11 mouse cellular contexts compared by ENCODE assay signal in the genomic region with DNA sequence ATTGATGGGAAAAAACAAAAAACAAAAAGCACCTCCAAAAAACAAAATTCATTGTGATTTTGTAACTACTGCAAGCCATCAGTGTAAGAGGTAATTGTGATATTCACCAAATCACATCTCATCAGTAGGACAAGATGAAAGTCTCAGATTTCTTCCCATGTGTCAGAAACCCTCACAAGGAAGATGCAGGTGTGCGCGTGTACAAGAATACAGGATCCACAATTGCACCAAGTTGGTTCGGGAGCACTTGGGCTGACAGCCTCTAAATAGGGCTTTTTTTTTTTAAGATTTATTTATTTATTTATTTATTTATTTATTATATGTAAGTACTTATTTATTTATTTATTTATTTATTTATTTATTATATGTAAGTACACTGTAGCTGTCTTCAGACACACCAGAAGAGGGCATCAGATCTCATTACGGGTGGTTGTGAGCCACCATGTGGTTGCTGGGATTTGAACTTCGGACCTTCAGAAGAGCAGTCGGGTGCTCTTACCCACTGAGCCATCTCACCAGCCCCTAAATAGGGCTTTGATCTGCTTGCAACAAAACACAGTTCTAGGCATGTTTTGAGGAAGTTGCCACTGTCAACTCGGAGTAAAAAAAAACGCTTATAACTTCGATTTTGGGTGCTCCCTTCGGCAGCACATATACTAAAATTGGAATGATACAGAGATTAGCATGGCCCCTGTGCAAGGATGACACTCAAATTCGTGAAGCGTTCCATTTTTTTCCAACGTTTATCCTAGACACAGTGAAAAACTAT. TPM values are rescaled to one million over a fixed set of nuclear protein-coding genes. Genes with fewer than 3 reads are reported as not detected.
A peak's percentile ranks its signal among the peaks of the same experiment; 100 is the strongest.
DNase-seq lines count a peak whose midpoint lies in the region; ATAC-seq and TF ChIP-seq lines count a peak whose summit lies in the region.
"Not testable (repeated sequence)": the region's sequence is repeated elsewhere in the genome, so short reads cannot be mapped to it uniquely, and the experiment has no call there.
"Had no signal": no experiment of that assay in that cellular context is flagged by ENCODE, and none has a peak within 500 bp of the region (broad histone marks: within the 10 kb centered on the region; RNA-seq: fewer than 3 reads in every experiment).

No protein-coding gene starts in this region.

- WGBS in bone marrow, adult 2 months: 33% methylated on average over 13 of the region's 13 CpGs
- WGBS in forebrain, embryonic 11.5 days: 71% methylated on average over 12 of the region's 13 CpGs
- 59% methylated on average over 13 of the region's 13 CpGs for WGBS in heart, embryonic 15.5 days
- WGBS in intestine, embryonic 16.5 days: 58% methylated on average over 12 of the region's 13 CpGs
- WGBS in liver, adult 2 months: 39% methylated on average over 13 of the region's 13 CpGs
- 66% methylated on average over 13 of the region's 13 CpGs for WGBS in neural tube, embryonic 13.5 days

- not testable (repeated sequence) for H3K36me3 ChIP-seq in forebrain, embryonic 11.5 days (ENCODE audit: control insufficient read depth, insufficient read depth, low read length); intestine, embryonic 16.5 days (ENCODE audit: control insufficient read depth, insufficient read depth, low read length)
- peaks cover 37% of the 10 kb centered on the region for H3K36me3 ChIP-seq in heart, embryonic 15.5 days
- H3K36me3 ChIP-seq in liver, adult 2 months (ENCODE audit: control insufficient read depth, insufficient read depth, low read length): peaks cover 32% of the 10 kb centered on the region
- peaks cover 43% of the 10 kb centered on the region for H3K36me3 ChIP-seq in megakaryocyte, embryonic 14.5 days (replicated peaks; ENCODE audit: low read length)
- peaks cover 40% of the 10 kb centered on the region for H3K36me3 ChIP-seq in neural tube, embryonic 13.5 days

- not testable (repeated sequence) for H3K9ac ChIP-seq in forebrain, embryonic 11.5 days (ENCODE audit: low read length); intestine, embryonic 16.5 days (ENCODE audit: low read depth, low read length)
- H3K9ac ChIP-seq in heart, embryonic 15.5 days: peak overlapping the region; percentile 93; the same call in 1 of the 2 replicates
- peak overlapping the region; percentile 49; the same call in 1 of the 2 replicates for H3K9ac ChIP-seq in liver, adult 2 months (ENCODE audit: low read depth, low read length)
- peak overlapping the region; percentile 85 for H3K9ac ChIP-seq in neural tube, embryonic 13.5 days

- peak; percentile 62 for DNase-seq in 416B (ENCODE audit: low read depth)
- not testable (repeated sequence) for DNase-seq in forebrain, embryonic 11.5 days (ENCODE audit: low spot score)
- DNase-seq in liver, adult 2 months (ENCODE audit: extremely low read depth, low read depth, low spot score): peak; percentile 1

- H3K4me1 ChIP-seq in bone marrow, adult 2 months (ENCODE audit: control insufficient read depth, insufficient read depth, low read length); forebrain, embryonic 11.5 days (replicated peaks; ENCODE audit: control insufficient read depth, insufficient read depth, low read length); heart, embryonic 15.5 days (replicated peaks); intestine, embryonic 16.5 days (ENCODE audit: control insufficient read depth, insufficient read depth, low read length); liver, adult 2 months (ENCODE audit: control insufficient read depth, insufficient read depth, low read length): not testable (repeated sequence)
- H3K4me1 ChIP-seq in megakaryocyte, embryonic 14.5 days: peaks cover 12% of the 10 kb centered on the region
- H3K4me1 ChIP-seq in neural tube, embryonic 13.5 days (replicated peaks): peaks cover 18% of the 10 kb centered on the region

- not testable (repeated sequence) for H3K9me3 ChIP-seq in forebrain, embryonic 11.5 days (ENCODE audit: control insufficient read depth, low read length); heart, embryonic 15.5 days (replicated peaks); intestine, embryonic 16.5 days (ENCODE audit: control insufficient read depth, low read length); megakaryocyte, embryonic 14.5 days; neural tube, embryonic 13.5 days

- H3K27me3 ChIP-seq in forebrain, embryonic 11.5 days (ENCODE audit: control insufficient read depth, insufficient read depth, low read length); heart, embryonic 15.5 days; intestine, embryonic 16.5 days (replicated peaks; ENCODE audit: control insufficient read depth, insufficient read depth, low read length); liver, adult 2 months (ENCODE audit: control insufficient read depth, insufficient read depth, low read length); megakaryocyte, embryonic 14.5 days (replicated peaks); neural tube, embryonic 13.5 days: not testable (repeated sequence)

- TF ChIP-seq CTCF in bone marrow, adult 2 months (IDR thresholded peaks at IDR 0.05; ENCODE audit: control insufficient read depth, insufficient read depth, low read length); liver, adult 2 months (IDR thresholded peaks at IDR 0.05; ENCODE audit: low read depth, low read length): not testable (repeated sequence)

- not testable (repeated sequence) for ATAC-seq in forebrain, embryonic 11.5 days (replicated peaks; ENCODE audit: low FRiP score); heart, embryonic 15.5 days (replicated peaks; ENCODE audit: insufficient number of reproducible peaks, insufficient read depth, low FRiP score, low read depth); intestine, embryonic 16.5 days; neural tube, embryonic 13.5 days (ENCODE audit: low read depth)

- TF ChIP-seq POLR2A in bone marrow, adult 2 months (IDR thresholded peaks at IDR 0.05; ENCODE audit: borderline replicate concordance, control insufficient read depth, low read depth, low read length); liver, adult 2 months (IDR thresholded peaks at IDR 0.05; ENCODE audit: extremely low read depth, insufficient read depth, low read length): not testable (repeated sequence)

- H3K4me3 ChIP-seq in bone marrow, adult 2 months (replicated peaks; ENCODE audit: control insufficient read depth, low read depth, low read length): peak overlapping the region; percentile 14
- H3K4me3 ChIP-seq in forebrain, embryonic 11.5 days (ENCODE audit: low read depth, low read length): peak overlapping the region; percentile 98
- H3K4me3 ChIP-seq in heart, embryonic 15.5 days: peak overlapping the region; percentile 94
- H3K4me3 ChIP-seq in intestine, embryonic 16.5 days (ENCODE audit: low read length): peak overlapping the region; percentile 95
- H3K4me3 ChIP-seq in liver, adult 2 months (ENCODE audit: insufficient read depth, low read depth, low read length): peak overlapping the region; percentile 87; the same call in 1 of the 2 replicates
- H3K4me3 ChIP-seq in megakaryocyte, embryonic 14.5 days (replicated peaks): peak overlapping the region; percentile 95
- H3K4me3 ChIP-seq in neural tube, embryonic 13.5 days: peak overlapping the region; percentile 94

- H3K27ac ChIP-seq in bone marrow, adult 2 months (ENCODE audit: control insufficient read depth, insufficient read depth, low read depth, low read length, poor library complexity); forebrain, embryonic 11.5 days (ENCODE audit: low read depth, low read length); heart, embryonic 15.5 days; intestine, embryonic 16.5 days (ENCODE audit: low read length); liver, adult 2 months (replicated peaks; ENCODE audit: insufficient read depth, low read depth, low read length); neural tube, embryonic 13.5 days (replicated peaks): not testable (repeated sequence)

- peak overlapping the region; percentile 46; the same call in 1 of the 2 replicates for H3K4me2 ChIP-seq in forebrain, embryonic 11.5 days (ENCODE audit: low read depth, low read length, severe bottlenecking)
- H3K4me2 ChIP-seq in heart, embryonic 15.5 days: peak overlapping the region; percentile 58
- H3K4me2 ChIP-seq in intestine, embryonic 16.5 days (ENCODE audit: low read depth, low read length): peak overlapping the region; percentile 43; the same call in 1 of the 2 replicates
- H3K4me2 ChIP-seq in neural tube, embryonic 13.5 days: peak overlapping the region; percentile 60

- H3K79me2 ChIP-seq in liver, adult 2 months (ENCODE audit: control insufficient read depth, insufficient read depth, low read length): not testable (repeated sequence)

RNA-seq across cellular contexts. Expression of gene Ccz1, which starts 1.1 kb away (rescaled TPM):
- polyA plus RNA-seq in bone marrow, adult 2 months (2011; ENCODE audit: insufficient read depth, insufficient read length, low replicate concordance, missing spikeins): 29.1 and 44.4 TPM in 2 replicates
- polyA plus RNA-seq in forebrain, embryonic 11.5 days (2014; fragmentation: Nextera tagmentation; extraction: Ambion mirVana): 115 and 117 TPM in 2 replicates
- 46.1 and 48.8 TPM in 2 replicates for polyA plus RNA-seq in heart, embryonic 15.5 days (2015; fragmentation: Nextera tagmentation; extraction: Ambion mirVana)
- 74.2 and 76.7 TPM in 2 replicates for polyA plus RNA-seq in intestine, embryonic 16.5 days (2015; fragmentation: Nextera tagmentation; extraction: Ambion mirVana)
- total RNA-seq in liver, adult 2 months (2014; rRNA removed): 33.4 and 42.0 TPM in 2 replicates
- 7.3 and 9.1 TPM in 2 replicates for polyA plus RNA-seq in liver, adult 2 months (2012; rRNA removed)
- 17.2 and 33.1 TPM in 2 replicates for polyA plus RNA-seq in megakaryocyte, embryonic 14.5 days (2012; ENCODE audit: insufficient read depth, low replicate concordance)
- 88.9 and 89.9 TPM in 2 replicates for polyA plus RNA-seq in neural tube, embryonic 13.5 days (2015; fragmentation: Nextera tagmentation; extraction: Ambion mirVana)

RNA-seq across cellular contexts. Expression of gene Ocm, which starts 12.9 kb away (rescaled TPM):
- polyA plus RNA-seq in bone marrow, adult 2 months (2011; ENCODE audit: insufficient read depth, insufficient read length, low replicate concordance, missing spikeins): not detected in 2 replicates
- polyA plus RNA-seq in forebrain, embryonic 11.5 days (2014; fragmentation: Nextera tagmentation; extraction: Ambion mirVana): not detected in 2 replicates
- polyA plus RNA-seq in heart, embryonic 15.5 days (2015; fragmentation: Nextera tagmentation; extraction: Ambion mirVana): not detected in 2 replicates
- polyA plus RNA-seq in intestine, embryonic 16.5 days (2015; fragmentation: Nextera tagmentation; extraction: Ambion mirVana): not detected in 2 replicates
- not detected in 2 replicates for total RNA-seq in liver, adult 2 months (2014; rRNA removed)
- not detected in 2 replicates for polyA plus RNA-seq in liver, adult 2 months (2012; rRNA removed)
- polyA plus RNA-seq in megakaryocyte, embryonic 14.5 days (2012; ENCODE audit: insufficient read depth, low replicate concordance): not detected in 2 replicates
- polyA plus RNA-seq in neural tube, embryonic 13.5 days (2015; fragmentation: Nextera tagmentation; extraction: Ambion mirVana): not detected in 2 replicates
- polyA plus RNA-seq: activated CD4-positive, CD25-positive, alpha-beta regulatory T cell, adult 4 months; CD4-positive, CD25-positive, alpha-beta regulatory T cell, adult 4 months; gonadal fat pad, adult 2 months had no signal

Comparison
In these comparisons a context has a peak if more than half of its experiments do, and no peak if none do; other contexts are left out.
1. H3K4me3 ChIP-seq: peak in every context shown above with its lines; median percentile 98 in forebrain, embryonic 11.5 days; 95 in intestine, embryonic 16.5 days; 95 in megakaryocyte, embryonic 14.5 days; 94 in heart, embryonic 15.5 days; 94 in neural tube, embryonic 13.5 days; 87 in liver, adult 2 months; 14 in bone marrow, adult 2 months.